In genomic region chr4:132946047-132947001, GRCm38 (mm10) we compare ENCODE assay signal across 8 mouse cellular contexts. TPM values are rescaled to one million over a fixed set of nuclear protein-coding genes. Genes with fewer than 3 reads are reported as not detected.
DNase-seq lines count a peak whose midpoint lies in the region; ATAC-seq and TF ChIP-seq lines count a peak whose summit lies in the region.

No protein-coding gene starts in this region.

- H3K27ac ChIP-seq in neural tube, embryonic 11.5 days (ENCODE audit: low read depth, low read length), result peak overlapping the region; percentile 15; the same call in 1 of the 2 replicates
- H3K27ac ChIP-seq in intestine, embryonic 15.5 days, result peak overlapping the region; percentile 82
- H3K27ac ChIP-seq in liver, adult 2 months (replicated peaks; ENCODE audit: insufficient read depth, low read depth, low read length), result peak overlapping the region; percentile 95
- peak overlapping the region; percentile 63 for H3K27ac ChIP-seq in midbrain, postnatal 0 days (ENCODE audit: low read depth, low read length)
- peak overlapping the region; percentile 83 for H3K27ac ChIP-seq in testis, adult 2 months (ENCODE audit: control insufficient read depth, insufficient read depth, low read depth, low read length)

- no peaks in the 10 kb centered on the region for H3K79me2 ChIP-seq in liver, adult 2 months (ENCODE audit: control insufficient read depth, insufficient read depth, low read length)

- peaks cover 6% of the 10 kb centered on the region for H3K4me1 ChIP-seq in neural tube, embryonic 11.5 days (ENCODE audit: control insufficient read depth, insufficient read depth, low read length)
- H3K4me1 ChIP-seq in intestine, embryonic 15.5 days (replicated peaks), result peaks cover 18% of the 10 kb centered on the region
- peaks cover 15% of the 10 kb centered on the region for H3K4me1 ChIP-seq in liver, adult 2 months (ENCODE audit: control insufficient read depth, insufficient read depth, low read length)
- peaks cover 4% of the 10 kb centered on the region; the same call in 1 of the 2 replicates for H3K4me1 ChIP-seq in midbrain, postnatal 0 days (ENCODE audit: insufficient read depth, low read length)
- peaks cover 19% of the 10 kb centered on the region for H3K4me1 ChIP-seq in testis, adult 2 months (ENCODE audit: control insufficient read depth, insufficient read depth, low read length)

- peak overlapping the region; percentile 44 for H3K9ac ChIP-seq in neural tube, embryonic 11.5 days (ENCODE audit: low read length)
- peak overlapping the region; percentile 36 for H3K9ac ChIP-seq in intestine, embryonic 15.5 days
- peak overlapping the region; percentile 71 for H3K9ac ChIP-seq in liver, adult 2 months (ENCODE audit: low read depth, low read length)
- H3K9ac ChIP-seq in midbrain, postnatal 0 days (replicated peaks; ENCODE audit: low read length, poor library complexity, severe bottlenecking), result 0 out of 2 replicates have a peak overlapping the region, but pooled peaks have one; percentile 29

- DNase-seq in neural tube, embryonic 11.5 days (ENCODE audit: low spot score), result peak; percentile 68
- no peak for DNase-seq in neural tube, embryonic 10.5 days (ENCODE audit: extremely low spot score, low spot score)
- DNase-seq in cerebellum, postnatal 25 days, result peak; percentile 77 to 80
- DNase-seq in gastrocnemius, postnatal 36 days, result peak; percentile 23 to 51
- DNase-seq in liver, adult 2 months (ENCODE audit: extremely low read depth, low read depth, low spot score), result peak; percentile 97
- peak; percentile 79 for DNase-seq in midbrain, postnatal 0 days (ENCODE audit: low spot score)

- no peaks in the 10 kb centered on the region for H3K36me3 ChIP-seq in neural tube, embryonic 11.5 days (ENCODE audit: control insufficient read depth, insufficient read depth, low read length)
- H3K36me3 ChIP-seq in intestine, embryonic 15.5 days, result no peaks in the 10 kb centered on the region
- H3K36me3 ChIP-seq in liver, adult 2 months (ENCODE audit: control insufficient read depth, insufficient read depth, low read length), result no peaks in the 10 kb centered on the region
- H3K36me3 ChIP-seq in midbrain, postnatal 0 days (ENCODE audit: insufficient read depth, low read length), result no peaks in the 10 kb centered on the region
- H3K36me3 ChIP-seq in testis, adult 2 months (ENCODE audit: control insufficient read depth, insufficient read depth, low read length), result no peaks in the 10 kb centered on the region

- H3K4me2 ChIP-seq in neural tube, embryonic 11.5 days (ENCODE audit: low read depth), result peak overlapping the region; percentile 30
- H3K4me2 ChIP-seq in intestine, embryonic 15.5 days (replicated peaks), result peak overlapping the region; percentile 50
- H3K4me2 ChIP-seq in midbrain, postnatal 0 days (ENCODE audit: low read depth, low read length, poor library complexity, severe bottlenecking), result 0 out of 2 replicates have a peak overlapping the region, but pooled peaks have one; percentile 6

- no peak for TF ChIP-seq CTCF in liver, adult 2 months (IDR thresholded peaks at IDR 0.05; ENCODE audit: low read depth, low read length)
- TF ChIP-seq CTCF in midbrain, postnatal 0 days (IDR thresholded peaks at IDR 0.05), result no peak
- TF ChIP-seq CTCF in testis, adult 2 months (IDR thresholded peaks at IDR 0.05; ENCODE audit: control insufficient read depth, insufficient read depth, insufficient replicate concordance, low read depth, low read length), result no peak

- 0 out of 2 replicates have a peak overlapping the region, but pooled peaks have one; percentile 1 for H3K4me3 ChIP-seq in neural tube, embryonic 11.5 days (ENCODE audit: low read depth, low read length)
- no peak overlapping the region for H3K4me3 ChIP-seq in intestine, embryonic 15.5 days (replicated peaks)
- H3K4me3 ChIP-seq in liver, adult 2 months (ENCODE audit: insufficient read depth, low read depth, low read length), result peak overlapping the region; percentile 14; the same call in 1 of the 2 replicates
- H3K4me3 ChIP-seq in midbrain, postnatal 0 days (ENCODE audit: low read depth, low read length), result no peak overlapping the region
- H3K4me3 ChIP-seq in testis, adult 2 months (ENCODE audit: control insufficient read depth, low read depth, low read length), result peak overlapping the region; percentile 6

- no peaks in the 10 kb centered on the region for H3K9me3 ChIP-seq in neural tube, embryonic 11.5 days (ENCODE audit: control insufficient read depth, low read length)
- H3K9me3 ChIP-seq in intestine, embryonic 15.5 days, result no peaks in the 10 kb centered on the region
- H3K9me3 ChIP-seq in midbrain, postnatal 0 days (ENCODE audit: low read length), result no peaks in the 10 kb centered on the region

- 0 out of 2 replicates have a peak, but pooled peaks have one; percentile 31 for ATAC-seq in neural tube, embryonic 11.5 days (ENCODE audit: insufficient read depth, low FRiP score, low TSS enrichment)
- peak; percentile 62 for ATAC-seq in intestine, embryonic 15.5 days
- ATAC-seq in midbrain, postnatal 0 days (ENCODE audit: low FRiP score), result peak; percentile 50; the same call in 1 of the 2 replicates

- no peaks in the 10 kb centered on the region for H3K27me3 ChIP-seq in neural tube, embryonic 11.5 days (ENCODE audit: control insufficient read depth, insufficient read depth, low read length)
- H3K27me3 ChIP-seq in intestine, embryonic 15.5 days (replicated peaks), result no peaks in the 10 kb centered on the region
- H3K27me3 ChIP-seq in liver, adult 2 months (ENCODE audit: control insufficient read depth, insufficient read depth, low read length), result no peaks in the 10 kb centered on the region
- H3K27me3 ChIP-seq in midbrain, postnatal 0 days (ENCODE audit: insufficient read depth, low read length), result no peaks in the 10 kb centered on the region
- no peaks in the 10 kb centered on the region for H3K27me3 ChIP-seq in testis, adult 2 months (ENCODE audit: control insufficient read depth, insufficient read depth, low read length)

- intact Hi-C loops in gastrocnemius, postnatal 36 days (cut with DNase I), result loop anchor here (5.0 to 10.0 kb wide), 3 partner anchors 111 to 351 kb away; partner anchors contain the start of genes Cd164l2 and Gpr3

- TF ChIP-seq POLR2A in liver, adult 2 months (IDR thresholded peaks at IDR 0.05; ENCODE audit: extremely low read depth, insufficient read depth, low read length), result no peak
- TF ChIP-seq POLR2A in testis, adult 2 months (IDR thresholded peaks at IDR 0.05; ENCODE audit: control insufficient read depth, low read depth, low read length), result no peak

- 12% methylated on average over 27 of the region's 27 CpGs for WGBS in neural tube, embryonic 11.5 days
- 13% methylated on average over 27 of the region's 27 CpGs for WGBS in intestine, embryonic 15.5 days
- WGBS in liver, adult 2 months, result 6% methylated on average over 27 of the region's 27 CpGs
- WGBS in midbrain, postnatal 0 days, result 21% methylated on average over 27 of the region's 27 CpGs

RNA-seq across cellular contexts. Expression of gene Fam76a, which starts 24.0 kb away (rescaled TPM):
- polyA plus RNA-seq in neural tube, embryonic 11.5 days (2014; fragmentation: Nextera tagmentation; extraction: Ambion mirVana), result 28.2 and 28.4 TPM in 2 replicates
- 10 to 100 TPM; 22.0 to 29.5 TPM for total RNA-seq in gastrocnemius, postnatal 36 days (2021)
- 41.8 and 45.3 TPM in 2 replicates for polyA plus RNA-seq in intestine, embryonic 15.5 days (2015; fragmentation: Nextera tagmentation; extraction: Ambion mirVana)
- total RNA-seq in liver, adult 2 months (2014; rRNA removed), result 11.3 and 11.6 TPM in 2 replicates
- polyA plus RNA-seq in liver, adult 2 months (2012; rRNA removed), result 4.9 and 5.8 TPM in 2 replicates
- 16.6 and 21.0 TPM in 2 replicates for total RNA-seq in midbrain, postnatal 0 days (2014; rRNA removed)
- polyA plus RNA-seq in midbrain, postnatal 0 days (2015; fragmentation: Nextera tagmentation; extraction: Ambion mirVana), result 31.0 and 38.2 TPM in 2 replicates
- 102 and 111 TPM in 2 replicates for polyA plus RNA-seq in testis, adult 2 months (2012; rRNA removed)

RNA-seq across cellular contexts. Expression of gene Fgr, which starts 27.6 kb away (rescaled TPM):
- 0.09 and 0.24 TPM in 2 replicates for polyA plus RNA-seq in neural tube, embryonic 11.5 days (2014; fragmentation: Nextera tagmentation; extraction: Ambion mirVana)
- under 1 TPM in 1 of 2 experiments, not detected in 1; 0.10 TPM for total RNA-seq in gastrocnemius, postnatal 36 days (2021)
- 2.3 and 3.7 TPM in 2 replicates for polyA plus RNA-seq in intestine, embryonic 15.5 days (2015; fragmentation: Nextera tagmentation; extraction: Ambion mirVana)
- 1.2 and 1.3 TPM in 2 replicates for total RNA-seq in liver, adult 2 months (2014; rRNA removed)
- polyA plus RNA-seq in liver, adult 2 months (2012; rRNA removed), result 0.86 and 1.6 TPM in 2 replicates
- total RNA-seq in midbrain, postnatal 0 days (2014; rRNA removed), result 0.33 and 0.47 TPM in 2 replicates
- 0.19 TPM in 1 of 2 replicates, not detected in the other for polyA plus RNA-seq in midbrain, postnatal 0 days (2015; fragmentation: Nextera tagmentation; extraction: Ambion mirVana)
- 0.85 and 1.0 TPM in 2 replicates for polyA plus RNA-seq in testis, adult 2 months (2012; rRNA removed)

Comparison
In these comparisons a context has a peak if more than half of its experiments do, and no peak if none do; other contexts are left out.
1. H3K27ac ChIP-seq: peak in every context shown above with its lines; median percentile 95 in liver, adult 2 months; 83 in testis, adult 2 months; 82 in intestine, embryonic 15.5 days; 63 in midbrain, postnatal 0 days; 15 in neural tube, embryonic 11.5 days.
2. H3K4me3 ChIP-seq: peak in neural tube, embryonic 11.5 days (single experiment), liver, adult 2 months (single experiment) and testis, adult 2 months (single experiment); none in intestine, embryonic 15.5 days (single experiment) and midbrain, postnatal 0 days (single experiment).
3. Peak in every context shown above with its lines, with median percentiles within 50 percentile points of each other: ATAC-seq, H3K4me2 ChIP-seq and H3K9ac ChIP-seq.